Mouse (Mus musculus) erythroblast, adult 5-6 weeks (primary cell): ENCODE measurements around the gene Tomm40. TPM values are rescaled to one million over a fixed set of nuclear protein-coding genes. Genes with fewer than 3 reads are reported as not detected.
"Not testable (repeated sequence)": the region's sequence is repeated elsewhere in the genome, so short reads cannot be mapped to it uniquely, and the experiment has no call there.

Experiments used
- ATAC-seq: replicated peaks from 2 replicates; pipeline ENCODE4 v1.8.0; 2016; ENCODE audit warnings: moderate number of reproducible peaks, mild to moderate bottlenecking, moderate TSS enrichment, inconsistent platforms; ENCODE audit not compliant: poor library complexity, low FRiP score, severe bottlenecking
- total RNA-seq, 2 experiments: library from RNA; stranded (forward) in 1 of 2; stranded (reverse) in 1 of 2; fragments of 150-400 nt in 1 of 2; fragments of 200-764, 138-1000 nt in 1 of 2; gene quantifications; 2 replicates each; pipeline versions ENCODE4 v1.2.3 to v1.2.4; 2015 to 2017; ENCODE audit warnings: low replicate concordance in 2 of 2

Tomm40 gene
- total RNA-seq, 2 experiments from 2014 or later: 3.4 to 6.5 TPM

- no peak for ATAC-seq
Measured at GRCm38 (mm10) chr7:19691873-19692865, 23.1 kb downstream of the Tomm40 start, which contains the start of gene Apoc1. TSS of gene Apoc1 (minus strand) at chr7:19692660.

- no peak for ATAC-seq
Measured at GRCm38 (mm10) chr7:19691434-19691833, 23.8 kb downstream of the Tomm40 start.

- no peak for ATAC-seq
Measured at GRCm38 (mm10) chr7:19690845-19691244, 24.4 kb downstream of the Tomm40 start.

- ATAC-seq: no peak
Measured at GRCm38 (mm10) chr7:19688611-19689010, 26.6 kb downstream of the Tomm40 start.

DNA sequence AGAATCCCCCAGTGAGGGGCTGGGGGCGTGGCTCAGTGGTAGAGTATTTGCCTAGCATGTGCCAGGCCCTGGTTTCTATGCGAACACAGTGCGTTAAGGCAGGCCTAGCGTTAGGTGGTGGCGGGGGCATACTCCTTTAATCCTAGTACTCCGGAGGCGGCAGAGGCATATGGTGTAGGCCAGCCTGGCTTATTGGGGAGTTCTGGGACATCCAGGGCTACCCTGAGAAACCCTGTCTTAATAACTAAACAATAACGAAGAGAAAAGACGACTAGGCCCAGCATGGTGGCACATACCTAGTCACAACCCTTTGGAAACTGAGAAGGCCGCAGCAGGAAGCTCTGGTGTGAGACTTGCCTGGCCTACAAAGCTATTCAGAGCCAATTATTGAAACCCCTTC, 27.1 kb downstream of the Tomm40 start:
- no peak for ATAC-seq

- not testable (repeated sequence) for ATAC-seq
Measured at GRCm38 (mm10) chr7:19686927-19687583, 28.2 kb downstream of the Tomm40 start.

- ATAC-seq: no peak
Measured at GRCm38 (mm10) chr7:19686521-19686920, 28.7 kb downstream of the Tomm40 start.

- no peak for ATAC-seq
Measured at GRCm38 (mm10) chr7:19685374-19685773, 29.9 kb downstream of the Tomm40 start.

GRCm38 (mm10) chr7:19683771-19684201, 31.5 kb downstream of the Tomm40 start:
- ATAC-seq: no peak

DNA sequence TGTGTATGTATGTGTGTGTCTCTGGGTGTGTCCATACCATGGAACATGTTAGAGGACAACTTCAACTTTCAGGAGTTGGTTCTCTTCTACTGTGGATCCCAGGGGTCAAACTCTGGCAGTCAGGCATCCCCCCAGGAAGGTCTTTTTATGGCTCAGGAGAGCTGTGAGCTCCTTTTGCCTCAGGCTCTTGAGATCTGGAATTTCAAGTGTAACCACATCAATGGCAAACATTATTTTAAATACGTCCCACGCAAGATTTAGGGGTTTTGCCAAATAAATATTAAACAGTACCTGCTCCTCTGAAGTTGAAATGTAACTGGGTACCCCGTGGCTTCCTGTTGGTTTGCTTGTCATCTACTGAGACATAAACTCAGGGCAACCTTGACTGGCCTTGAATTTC, 32.3 kb downstream of the Tomm40 start:
- no peak for ATAC-seq

DNA sequence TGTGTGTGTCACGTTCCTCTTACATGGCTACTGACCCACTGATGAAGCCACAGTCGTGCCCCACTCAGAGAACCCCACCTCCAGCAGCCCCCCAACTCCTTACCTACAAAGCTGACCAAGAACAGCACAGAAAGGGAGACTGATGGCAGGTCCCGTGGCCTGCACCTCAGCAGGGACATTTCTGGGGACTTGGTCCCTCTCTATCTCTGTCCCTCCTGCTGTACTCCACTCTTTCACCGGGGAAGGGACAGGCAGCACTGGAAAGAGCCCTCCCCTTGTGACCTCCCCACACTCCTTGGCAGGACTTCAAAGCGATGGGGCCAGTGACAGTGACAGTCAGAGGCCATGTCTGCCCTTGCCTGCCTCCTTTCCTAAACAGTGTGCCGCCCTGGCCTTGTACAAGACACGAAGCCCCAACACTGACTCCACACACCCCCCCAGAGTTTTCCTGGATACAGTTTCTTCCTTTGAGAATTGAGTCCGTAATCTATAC, 34.0 kb downstream of the Tomm40 start, which contains the start of the genes Gm44805 and Apoc4:
TSS of gene Gm44805 (minus strand) at position 222 of the 493 bp plus-strand sequence.
TSS of gene Apoc4 (minus strand) at position 278 of the 493 bp plus-strand sequence.
- ATAC-seq: 0 out of 2 replicates have a peak, but pooled peaks have one; percentile 24

- ATAC-seq: no peak
Measured at GRCm38 (mm10) chr7:19680702-19681101, 34.5 kb downstream of the Tomm40 start.

DNA sequence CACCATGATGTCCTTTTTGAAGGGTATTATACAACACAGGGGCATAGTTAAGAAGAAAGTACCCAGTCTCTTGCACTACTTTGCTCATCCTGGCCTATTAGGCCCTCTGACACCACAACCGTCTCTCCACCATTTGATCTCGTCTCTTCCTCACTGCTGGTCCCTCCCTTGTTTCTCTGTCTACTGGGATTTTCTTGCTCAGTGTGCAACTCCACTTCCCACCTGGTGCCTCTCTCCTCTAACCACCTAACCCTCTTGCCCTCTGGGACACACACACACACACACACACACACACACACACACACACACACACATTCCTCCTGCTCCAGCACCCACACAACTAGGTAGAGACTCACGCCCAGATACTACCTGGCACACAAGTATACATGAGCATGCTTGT, 36.3 kb downstream of the Tomm40 start:
- no peak for ATAC-seq

GRCm38 (mm10) chr7:19677872-19678271, 37.4 kb downstream of the Tomm40 start, which contains the start of gene Apoc2:
TSS of gene Apoc2 (minus strand) at chr7:19677941.
- no peak for ATAC-seq

DNA sequence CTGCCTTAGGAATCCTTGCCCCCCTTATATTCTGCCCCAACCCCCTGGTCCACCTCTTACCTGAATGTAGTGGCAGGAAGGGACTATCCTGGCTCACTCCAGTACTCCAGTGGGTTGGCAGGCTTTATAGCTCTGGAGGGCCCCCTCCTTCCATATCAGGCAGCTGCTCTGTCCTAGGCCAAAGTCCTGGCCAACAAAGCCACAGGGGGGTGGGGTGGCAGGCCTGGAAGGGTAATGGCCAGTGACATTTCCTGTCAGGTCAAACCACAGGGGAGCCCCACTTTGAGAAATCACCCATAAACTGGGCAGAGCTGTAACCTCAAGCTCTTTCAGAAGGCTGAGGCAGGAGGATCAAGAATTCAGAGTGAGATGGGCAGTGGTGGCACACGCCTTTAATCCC, 38.6 kb downstream of the Tomm40 start:
- no peak for ATAC-seq

- ATAC-seq: no peak
Measured at GRCm38 (mm10) chr7:19675824-19676223, 39.4 kb downstream of the Tomm40 start.

GRCm38 (mm10) chr7:19673083-19673699, 42.0 kb downstream of the Tomm40 start:
- ATAC-seq: no peak

DNA sequence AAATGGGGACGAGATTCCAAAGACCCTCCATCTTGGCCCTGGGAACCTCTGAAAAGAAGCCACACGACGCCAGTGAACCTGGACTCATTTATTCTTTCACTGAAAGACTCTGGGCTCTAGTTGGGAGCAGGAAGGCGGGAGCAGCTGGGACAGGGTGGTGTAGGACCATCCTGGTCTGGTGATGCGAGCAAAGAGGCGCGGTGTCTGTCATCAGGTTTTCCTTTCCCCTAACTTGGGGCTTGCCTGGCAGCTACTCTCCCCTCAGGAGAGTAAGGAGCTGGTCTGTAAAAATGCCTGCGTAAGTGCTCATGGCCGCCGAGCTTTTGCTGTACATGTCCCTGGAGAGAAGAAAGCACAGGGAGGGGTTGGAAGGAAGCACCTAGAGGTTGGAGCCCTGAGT, 43.7 kb downstream of the Tomm40 start:
- ATAC-seq: no peak

GRCm38 (mm10) chr7:19668947-19669721, 46.1 kb downstream of the Tomm40 start:
- peak; percentile 56 for ATAC-seq
